Mouse (Mus musculus) cerebellum, adult 2 months (tissue): ENCODE results near the gene Def8.

Experiments used
- CTCF ChIP-seq: fragments of 200-500 bp; IDR thresholded peaks from 2 replicates; pipeline ENCODE4 v1.5.1; 2011; ENCODE audit warnings: low read depth, mild to moderate bottlenecking, control low read depth, low read length, moderate library complexity, borderline replicate concordance; ENCODE audit not compliant: insufficient read depth
- POLR2A ChIP-seq: fragments of 200-500 bp; IDR thresholded peaks from 2 replicates; pipeline ENCODE4 v1.6.1; 2011; ENCODE audit warnings: low read length, control low read depth, borderline replicate concordance; ENCODE audit not compliant: insufficient read depth

GRCm38 (mm10) chr8:123452149-123452548 is 28.8 kb downstream of the Def8 start:
- TF ChIP-seq CTCF (no peak), POLR2A (no peak)
